Mouse (Mus musculus): ENCODE measurements around the gene Dusp12. TPM values are rescaled to one million over a fixed set of nuclear protein-coding genes. Genes with fewer than 3 reads are reported as not detected.

Dusp12 gene
- 32.9 TPM for polyA plus RNA-seq (2017; shearing (Covaris generic))

DNA sequence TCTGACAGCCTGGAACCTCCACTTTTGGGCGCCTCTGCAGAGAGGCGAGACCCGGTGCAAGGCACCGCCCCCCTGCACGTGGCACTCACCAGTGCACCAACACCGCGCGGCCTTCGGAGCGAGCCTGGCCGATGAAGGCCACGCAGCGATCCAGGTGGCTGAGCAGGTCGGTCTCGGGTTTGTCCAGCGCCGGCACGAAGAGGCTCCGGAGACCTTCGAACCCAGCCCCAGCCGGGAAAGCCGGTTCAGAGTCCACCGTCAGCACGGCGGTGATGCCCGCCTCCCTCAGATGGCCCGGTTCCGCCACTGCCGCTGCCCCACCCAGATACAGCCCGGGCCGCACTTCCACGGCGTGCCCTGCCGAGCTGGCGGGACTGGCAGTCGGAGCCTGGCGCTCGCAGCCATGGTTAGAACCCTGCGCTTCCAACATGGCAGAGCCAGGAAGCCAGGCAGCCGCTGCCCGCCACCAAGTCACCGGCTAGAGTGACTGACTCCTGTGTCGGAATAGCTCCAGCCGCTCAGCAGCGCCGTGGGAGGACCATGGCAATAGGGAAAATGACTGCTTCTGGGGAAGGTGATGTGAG lies at the start of gene Dusp12, which contains the start of gene Gm26620:
Dusp12 (minus strand) TSS at position 563 of the 584 bp plus-strand sequence.
Gm26620 (plus strand) TSS at position 88 of the 584 bp plus-strand sequence.

DNA sequence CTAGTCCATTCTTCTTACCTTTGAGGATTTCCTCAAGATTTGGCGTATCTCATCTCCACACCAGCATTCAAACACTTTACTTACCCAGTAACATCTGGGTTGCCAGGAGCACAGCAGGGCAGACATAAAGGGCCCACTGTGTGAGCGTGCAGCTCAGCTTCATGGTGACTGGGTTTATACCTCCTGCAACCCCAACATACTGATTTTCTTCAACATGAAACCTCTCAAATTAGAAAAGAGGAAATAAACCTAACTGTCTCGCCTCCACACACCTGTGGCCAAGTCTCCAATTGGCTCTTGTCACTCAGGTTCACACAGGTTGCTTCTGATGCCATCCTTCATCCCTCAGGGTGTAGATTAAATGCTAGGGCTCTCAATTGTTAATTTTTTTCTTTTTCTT lies 42.0 kb upstream of the Dusp12 start, which contains the start of gene Fcrla:
Fcrla (minus strand) TSS at position 206 of the 400 bp plus-strand sequence.

DNA sequence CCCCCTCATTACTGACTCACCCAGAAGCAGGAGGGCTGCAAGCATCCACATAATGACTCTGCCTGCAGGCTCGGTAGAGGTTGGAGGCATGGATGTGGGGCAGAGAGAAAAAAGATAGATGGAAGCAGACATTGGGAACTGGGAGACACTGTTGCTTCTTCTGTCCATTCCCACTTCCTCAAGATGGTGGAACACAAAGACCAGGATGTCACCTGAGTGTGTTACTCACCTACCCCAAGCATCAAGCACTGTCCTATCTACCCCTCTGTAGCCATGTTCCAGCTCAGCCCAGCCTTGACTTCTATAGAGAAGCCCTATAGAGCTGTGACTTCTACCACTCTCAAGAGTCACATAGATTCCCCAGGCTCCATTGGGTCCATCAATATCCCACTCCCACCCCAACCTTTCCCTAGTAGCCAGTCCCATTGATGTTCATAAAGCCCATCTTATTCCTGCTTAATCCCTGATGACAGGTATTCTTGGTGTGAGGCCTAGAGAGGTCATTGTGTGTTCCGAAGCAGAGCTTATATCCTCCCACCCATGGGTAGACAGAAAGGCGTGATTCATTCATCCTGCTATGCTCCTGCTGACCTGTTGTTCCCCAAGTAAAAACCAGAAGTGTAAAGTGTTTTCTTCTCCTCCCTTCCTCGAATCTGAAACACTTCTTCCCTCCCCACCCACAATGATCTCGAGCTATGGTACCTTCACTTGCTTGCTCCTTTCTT lies 27.7 kb upstream of the Dusp12 start, which contains the start of gene Fcrlb:
Fcrlb (minus strand) TSS at position 51 of the 725 bp plus-strand sequence.

DNA sequence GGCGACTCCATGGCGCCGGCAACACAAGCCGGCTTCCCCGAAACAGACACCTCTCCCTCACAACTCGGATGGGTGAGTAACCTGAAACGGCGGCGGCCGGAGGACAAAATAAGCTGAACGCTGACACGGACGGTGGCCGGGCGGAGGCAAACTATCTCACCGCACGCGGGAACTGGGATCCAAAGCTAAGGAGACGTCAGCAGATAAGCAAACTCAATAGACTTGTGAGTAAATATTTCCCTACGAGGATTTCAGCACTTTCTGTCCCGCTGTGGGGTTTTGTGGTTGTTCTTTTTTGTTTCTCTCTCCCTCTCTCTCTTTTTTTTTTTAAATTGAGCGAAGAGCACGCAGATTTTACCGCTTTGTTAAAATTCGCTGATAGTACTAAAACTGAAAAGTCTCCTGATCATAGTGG lies 17.6 kb downstream of the Dusp12 start, which contains the start of gene Atf6:
Atf6 (minus strand) TSS at position 81 of the 415 bp plus-strand sequence.

Other genes starting within 250 kb of the Dusp12 start
- not detected for gene Olfml2b, start 241.0 kb downstream of the Dusp12 start, polyA plus RNA-seq (2017; shearing (Covaris generic))
- gene Atf6, start 17.8 kb downstream of the Dusp12 start, polyA plus RNA-seq (2017; shearing (Covaris generic)) = 20.3 TPM
- gene Gm26620, start 475 bp downstream of the Dusp12 start, polyA plus RNA-seq (2017; shearing (Covaris generic)) = not detected
- gene Fcrlb, start 27.4 kb upstream of the Dusp12 start, polyA plus RNA-seq (2017; shearing (Covaris generic)) = not detected
- not detected for gene Fcrla, start 42.0 kb upstream of the Dusp12 start, polyA plus RNA-seq (2017; shearing (Covaris generic))
- gene Fcgr2b, start 91.0 kb upstream of the Dusp12 start, polyA plus RNA-seq (2017; shearing (Covaris generic)) = 17.0 TPM
- not detected for gene Fcgr4, start 133.4 kb upstream of the Dusp12 start, polyA plus RNA-seq (2017; shearing (Covaris generic))
- 1.2 TPM for gene Fcgr3, start 179.4 kb upstream of the Dusp12 start, polyA plus RNA-seq (2017; shearing (Covaris generic))
- 1.4 TPM for gene Cfap126, start 228.4 kb upstream of the Dusp12 start, polyA plus RNA-seq (2017; shearing (Covaris generic))